Mouse (Mus musculus) forebrain, embryonic 14.5 days (tissue): ENCODE data around the gene Scrt2. TPM values are rescaled to one million over a fixed set of nuclear protein-coding genes. Genes with fewer than 3 reads are reported as not detected.
A peak's percentile ranks its signal among the peaks of the same experiment; 100 is the strongest.

Experiments used
- ATAC-seq: fragments of 200-750 bp; cut with Nextera tagmentation; 2 replicates; pipeline ENCODE4 v1.8.0; 2017; ENCODE audit warnings: mild to moderate bottlenecking, moderate library complexity
- DNase-seq: peaks from one replicate; pipeline ENCODE4 v3.0.0-alpha.2; 2015; ENCODE audit warnings: low spot score
- H3K27ac ChIP-seq: fragments of 300-500 bp; sonication (generic); 2 replicates; pipeline ENCODE4 v1.5.1; 2014; ENCODE audit warnings: low read depth, mild to moderate bottlenecking, control low read depth, low read length, moderate library complexity
- H3K27me3 ChIP-seq: fragments of 300-500 bp; sonication (generic); replicated peaks from 2 replicates; pipeline ENCODE4 v1.6.1; 2014; ENCODE audit warnings: low read length, control low read depth, mixed read lengths; ENCODE audit not compliant: control insufficient read depth, insufficient read depth
- H3K36me3 ChIP-seq: fragments of 300-500 bp; sonication (generic); 2 replicates; pipeline ENCODE4 v1.6.1; 2014; ENCODE audit warnings: low read length, control low read depth; ENCODE audit not compliant: control insufficient read depth, insufficient read depth
- H3K4me1 ChIP-seq: fragments of 300-500 bp; sonication (generic); 2 replicates; pipeline ENCODE4 v1.6.1; 2014; ENCODE audit warnings: antibody characterized with exemption, low read length, control low read depth; ENCODE audit not compliant: control insufficient read depth, insufficient read depth
- H3K4me2 ChIP-seq: fragments of 300-500 bp; sonication (generic); 2 replicates; pipeline ENCODE4 v1.6.1; 2014; ENCODE audit warnings: mild to moderate bottlenecking, control low read depth, low read length
- H3K4me3 ChIP-seq: fragments of 300-500 bp; sonication (generic); 2 replicates; pipeline ENCODE4 v1.5.1; 2014; ENCODE audit warnings: low read depth, low read length, control low read depth
- H3K9ac ChIP-seq: fragments of 300-500 bp; sonication (generic); 2 replicates; pipeline ENCODE4 v1.6.1; 2014; ENCODE audit warnings: mild to moderate bottlenecking, low read length, control low read depth, moderate library complexity
- H3K9me3 ChIP-seq: fragments of 300-500 bp; sonication (generic); replicated peaks from 2 replicates; pipeline ENCODE4 v1.6.1; 2016; ENCODE audit warnings: low read length, control low read depth, mixed read lengths; ENCODE audit not compliant: control insufficient read depth
- WGBS: fragments of 180-500 bp; shearing (Covaris S2); extraction: QIAGEN DNeasy Blood & Tissue Kit; methylation state at CpG from one replicate; pipeline ENCODE4 v1.1.7; 2014; 5-methylcytosine and 5-hydroxymethylcytosine counted together
- polyA plus RNA-seq: library from polyadenylated mRNA; unstranded; fragments of >200 nt; fragmentation: Nextera tagmentation; extraction: Ambion mirVana; gene quantifications from 2 replicates; pipeline ENCODE4 v1.2.1, GENCODE M21; 2014

Scrt2 gene
- polyA plus RNA-seq, result 16.1 and 16.2 TPM in 2 replicates

- Histone ChIP-seq H3K4me1 (peaks cover 21% of the 10 kb centered on the region), H3K36me3 (no peaks in the 10 kb centered on the region; the same call in 1 of the 2 replicates), H3K4me3 (peak within 1 kb of the TSS; percentile 92), H3K27ac (peak within 1 kb of the TSS; percentile 97), H3K9ac (peak within 1 kb of the TSS; percentile 99), H3K9me3 (no peaks in the 10 kb centered on the region), H3K27me3 (no peaks in the 10 kb centered on the region), H3K4me2 (peak within 1 kb of the TSS; percentile 83)
- ATAC-seq (peak; percentile 79), DNase-seq (peak; percentile 92)
- WGBS, result under 1% methylated on average over 24 of the region's 24 CpGs
Measured at GRCm38 (mm10) chr2:152080685-152081541, at the start of gene Scrt2. TSS of gene Scrt2 (plus strand) at chr2:152081529.

- Histone ChIP-seq H3K27me3 (no peaks in the 10 kb centered on the region), H3K9me3 (peaks cover 5% of the 10 kb centered on the region; the same call in 1 of the 2 replicates), H3K27ac (no peak overlapping the region), H3K4me3 (no peak overlapping the region), H3K4me2 (no peak overlapping the region), H3K4me1 (no peaks in the 10 kb centered on the region), H3K9ac (no peak overlapping the region), H3K36me3 (no peaks in the 10 kb centered on the region)
- DNase-seq, result no peak
- ATAC-seq, result no peak
Measured at GRCm38 (mm10) chr2:152040101-152040500, 41.2 kb upstream of the Scrt2 start.

GRCm38 (mm10) chr2:152047116-152048002, 34.0 kb upstream of the Scrt2 start:
- Histone ChIP-seq H3K4me3 (peak overlapping the region; percentile 48; the same call in 1 of the 2 replicates), H3K36me3 (no peaks in the 10 kb centered on the region), H3K4me1 (peaks cover 39% of the 10 kb centered on the region), H3K27me3 (no peaks in the 10 kb centered on the region; the same call in 1 of the 2 replicates), H3K9me3 (no peaks in the 10 kb centered on the region), H3K4me2 (peak overlapping the region; percentile 94), H3K27ac (peak overlapping the region; percentile 97), H3K9ac (peak overlapping the region; percentile 82; the same call in 1 of the 2 replicates)
- ATAC-seq (no peak), DNase-seq (peak; percentile 60)
- 4% methylated on average over 25 of the region's 25 CpGs for WGBS

- WGBS, result under 1% methylated on average over 43 of the region's 82 CpGs
- peak; percentile 73 for ATAC-seq
- Histone ChIP-seq H3K36me3 (no peaks in the 10 kb centered on the region), H3K4me2 (peak overlapping the region; percentile 94), H3K9ac (peak overlapping the region; percentile 82), H3K27me3 (peaks cover 3% of the 10 kb centered on the region; the same call in 1 of the 2 replicates), H3K4me3 (peak overlapping the region; percentile 48), H3K27ac (peak overlapping the region; percentile 97), H3K4me1 (peaks cover 39% of the 10 kb centered on the region), H3K9me3 (no peaks in the 10 kb centered on the region)
- peak; percentile 85 for DNase-seq
Measured at GRCm38 (mm10) chr2:152048003-152048980, 33.0 kb upstream of the Scrt2 start.

GRCm38 (mm10) chr2:152048981-152049441, 32.3 kb upstream of the Scrt2 start:
- Histone ChIP-seq H3K4me1 (peaks cover 39% of the 10 kb centered on the region), H3K27me3 (peaks cover 3% of the 10 kb centered on the region; the same call in 1 of the 2 replicates), H3K9me3 (no peaks in the 10 kb centered on the region)

GRCm38 (mm10) chr2:152049611-152050270, 31.6 kb upstream of the Scrt2 start:
- Histone ChIP-seq H3K4me1 (peaks cover 39% of the 10 kb centered on the region), H3K27ac (peak overlapping the region; percentile 97), H3K27me3 (peaks cover 3% of the 10 kb centered on the region; the same call in 1 of the 2 replicates), H3K9me3 (no peaks in the 10 kb centered on the region), H3K4me3 (peak overlapping the region; percentile 48), H3K4me2 (peak overlapping the region; percentile 94), H3K9ac (peak overlapping the region; percentile 82), H3K36me3 (no peaks in the 10 kb centered on the region)
- 2% methylated on average over 13 of the region's 13 CpGs for WGBS
- DNase-seq, result peak; percentile 35
- peak; percentile 1; the same call in 1 of the 2 replicates for ATAC-seq

More at GRCm38 (mm10) chr2:152048981-152049441, 32.3 kb upstream of the Scrt2 start:
- Histone ChIP-seq H3K27ac (peak overlapping the region; percentile 97), H3K9ac (peak overlapping the region; percentile 82), H3K36me3 (no peaks in the 10 kb centered on the region), H3K4me2 (peak overlapping the region; percentile 94), H3K4me3 (peak overlapping the region; percentile 48)
- DNase-seq, result no peak
- WGBS, result under 1% methylated on average over 24 of the region's 24 CpGs
- ATAC-seq, result peak; percentile 35

- DNase-seq (peak; percentile 95), ATAC-seq (peak; percentile 74)
- no peaks in the 10 kb centered on the region for H3K36me3 ChIP-seq
- peak overlapping the region; percentile 94 for H3K4me2 ChIP-seq
- WGBS, result 1% methylated on average over 7 of the region's 7 CpGs
- peak overlapping the region; percentile 48; the same call in 1 of the 2 replicates for H3K4me3 ChIP-seq
- H3K4me1 ChIP-seq, result peaks cover 39% of the 10 kb centered on the region
- peak overlapping the region; percentile 82 for H3K9ac ChIP-seq
- H3K27ac ChIP-seq, result peak overlapping the region; percentile 97
- H3K27me3 ChIP-seq, result peaks cover 3% of the 10 kb centered on the region; the same call in 1 of the 2 replicates
- no peaks in the 10 kb centered on the region for H3K9me3 ChIP-seq
Measured at GRCm38 (mm10) chr2:152050316-152050715, 31.0 kb upstream of the Scrt2 start.
